Mouse (Mus musculus) heart, embryonic 13.5 days (tissue): ENCODE measurements around the gene Adamtsl4. TPM values are rescaled to one million over a fixed set of nuclear protein-coding genes. Genes with fewer than 3 reads are reported as not detected.

ENCODE experiments used
- ATAC-seq: fragments of 200-750 bp; cut with Nextera tagmentation; 2 replicates; pipeline ENCODE4 v1.8.0; 2017; ENCODE audit warnings: moderate TSS enrichment; ENCODE audit not compliant: insufficient number of reproducible peaks, low FRiP score, low TSS enrichment; ENCODE audit errors: extremely low read depth
- H3K27ac ChIP-seq: fragments of 300-500 bp; sonication (generic); replicated peaks from 2 replicates; pipeline ENCODE4 v1.5.1; 2015; ENCODE audit warnings: moderate library complexity, mild to moderate bottlenecking, inconsistent platforms
- H3K27me3 ChIP-seq: fragments of 300-500 bp; sonication (generic); replicated peaks from 2 replicates; pipeline ENCODE4 v1.6.1; 2015; ENCODE audit warnings: mild to moderate bottlenecking, inconsistent platforms
- H3K36me3 ChIP-seq: fragments of 300-500 bp; sonication (generic); 2 replicates; pipeline ENCODE4 v1.6.1; 2015; ENCODE audit warnings: mild to moderate bottlenecking, inconsistent platforms
- H3K4me1 ChIP-seq: fragments of 300-500 bp; sonication (generic); 2 replicates; pipeline ENCODE4 v1.6.1; 2015; ENCODE audit warnings: inconsistent platforms
- H3K4me2 ChIP-seq: fragments of 300-500 bp; sonication (generic); 2 replicates; pipeline ENCODE4 v1.6.1; 2015; ENCODE audit warnings: inconsistent platforms, mild to moderate bottlenecking, moderate library complexity
- H3K4me3 ChIP-seq: fragments of 300-500 bp; sonication (generic); 2 replicates; pipeline ENCODE4 v1.5.1; 2015; ENCODE audit warnings: moderate library complexity, mild to moderate bottlenecking, inconsistent platforms
- H3K9ac ChIP-seq: fragments of 300-500 bp; sonication (generic); 2 replicates; pipeline ENCODE4 v1.6.1; 2015; ENCODE audit warnings: inconsistent platforms, mild to moderate bottlenecking, moderate library complexity
- H3K9me3 ChIP-seq: fragments of 300-500 bp; sonication (generic); 2 replicates; pipeline ENCODE4 v1.6.1; 2016; ENCODE audit warnings: inconsistent platforms
- WGBS: fragments of 180-500 bp; shearing (Covaris S2); methylation state at CpG from one replicate; pipeline ENCODE4 v1.1.7; 2015; ENCODE audit warnings: mixed read lengths; 5-methylcytosine and 5-hydroxymethylcytosine counted together
- polyA plus RNA-seq: library from polyadenylated mRNA; unstranded; fragments of >200 nt; fragmentation: Nextera tagmentation; extraction: Ambion mirVana; gene quantifications from 2 replicates; pipeline ENCODE4 v1.2.1, GENCODE M21; 2015

Adamtsl4 gene
- polyA plus RNA-seq, 1 experiment from 2014 or later = 4.8 TPM

- Histone ChIP-seq H3K4me3 (peak overlapping the region; percentile 16; the same call in 1 of the 2 replicates), H3K36me3 (peaks cover 53% of the 10 kb centered on the region), H3K9me3 (no peaks in the 10 kb centered on the region), H3K4me1 (peaks cover 83% of the 10 kb centered on the region), H3K9ac (peak overlapping the region; percentile 77), H3K27ac (peak overlapping the region; percentile 97), H3K27me3 (no peaks in the 10 kb centered on the region), H3K4me2 (peak overlapping the region; percentile 56)
- ATAC-seq = no peak
- 22% methylated on average over 7 of the region's 7 CpGs for WGBS
Observed at GRCm38 (mm10) chr3:95668026-95668425, 19.7 kb downstream of the Adamtsl4 start.

- peak overlapping the region; percentile 56 for H3K4me2 ChIP-seq
- peak overlapping the region; percentile 16; the same call in 1 of the 2 replicates for H3K4me3 ChIP-seq
- WGBS = 29% methylated on average over 4 of the region's 4 CpGs
- no peak for ATAC-seq
- no peaks in the 10 kb centered on the region for H3K9me3 ChIP-seq
- H3K27ac ChIP-seq = peak overlapping the region; percentile 97
- H3K9ac ChIP-seq = peak overlapping the region; percentile 77
- H3K36me3 ChIP-seq = peaks cover 56% of the 10 kb centered on the region
- no peaks in the 10 kb centered on the region for H3K27me3 ChIP-seq
- H3K4me1 ChIP-seq = peaks cover 83% of the 10 kb centered on the region
Observed at GRCm38 (mm10) chr3:95667521-95667920, 20.2 kb downstream of the Adamtsl4 start.

GRCm38 (mm10) chr3:95666124-95666844 is 21.4 kb downstream of the Adamtsl4 start:
- H3K27me3 ChIP-seq = no peaks in the 10 kb centered on the region
- H3K4me1 ChIP-seq = peaks cover 82% of the 10 kb centered on the region
- 18% methylated on average over 6 of the region's 6 CpGs for WGBS
- peak overlapping the region; percentile 56 for H3K4me2 ChIP-seq
- H3K4me3 ChIP-seq = peak overlapping the region; percentile 10; the same call in 1 of the 2 replicates
- H3K9me3 ChIP-seq = no peaks in the 10 kb centered on the region
- H3K36me3 ChIP-seq = peaks cover 59% of the 10 kb centered on the region
- H3K9ac ChIP-seq = peak overlapping the region; percentile 77
- H3K27ac ChIP-seq = peak overlapping the region; percentile 97
- ATAC-seq = peak; percentile 58; the same call in 1 of the 2 replicates

- WGBS = 84% methylated on average over 4 of the region's 4 CpGs
- Histone ChIP-seq H3K9me3 (no peaks in the 10 kb centered on the region), H3K4me3 (no peak overlapping the region), H3K4me1 (peaks cover 89% of the 10 kb centered on the region), H3K27me3 (no peaks in the 10 kb centered on the region), H3K27ac (peak overlapping the region; percentile 97), H3K36me3 (peaks cover 63% of the 10 kb centered on the region), H3K4me2 (peak overlapping the region; percentile 56; the same call in 1 of the 2 replicates), H3K9ac (peak overlapping the region; percentile 26; the same call in 1 of the 2 replicates)
- ATAC-seq = no peak
Observed at GRCm38 (mm10) chr3:95664940-95665352, 22.8 kb downstream of the Adamtsl4 start.

- no peaks in the 10 kb centered on the region for H3K9me3 ChIP-seq
- no peak overlapping the region for H3K4me3 ChIP-seq
- WGBS = 72% methylated on average over 3 of the region's 3 CpGs
- H3K9ac ChIP-seq = peak overlapping the region; percentile 20
- no peak for ATAC-seq
- peaks cover 56% of the 10 kb centered on the region for H3K36me3 ChIP-seq
- H3K27me3 ChIP-seq = no peaks in the 10 kb centered on the region
- H3K27ac ChIP-seq = peak overlapping the region; percentile 97
- peaks cover 86% of the 10 kb centered on the region for H3K4me1 ChIP-seq
- H3K4me2 ChIP-seq = peak overlapping the region; percentile 89
Observed at GRCm38 (mm10) chr3:95663969-95664608, 23.6 kb downstream of the Adamtsl4 start.

GRCm38 (mm10) chr3:95663486-95663885 is 24.2 kb downstream of the Adamtsl4 start:
- WGBS = 77% methylated on average over 2 of the region's 2 CpGs
- peaks cover 56% of the 10 kb centered on the region for H3K36me3 ChIP-seq

GRCm38 (mm10) chr3:95662724-95663449 is 24.8 kb downstream of the Adamtsl4 start:
- H3K9ac ChIP-seq = peak overlapping the region; percentile 68
- no peaks in the 10 kb centered on the region for H3K9me3 ChIP-seq
- WGBS = 69% methylated on average over 7 of the region's 7 CpGs
- peak overlapping the region; percentile 89 for H3K4me2 ChIP-seq
- peak overlapping the region; percentile 97 for H3K27ac ChIP-seq
- H3K4me3 ChIP-seq = peak overlapping the region; percentile 80
- no peak for ATAC-seq
- peaks cover 78% of the 10 kb centered on the region for H3K4me1 ChIP-seq
- H3K27me3 ChIP-seq = no peaks in the 10 kb centered on the region
- peaks cover 56% of the 10 kb centered on the region for H3K36me3 ChIP-seq

More at GRCm38 (mm10) chr3:95663486-95663885, 24.2 kb downstream of the Adamtsl4 start:
- H3K27ac ChIP-seq = peak overlapping the region; percentile 97
- peaks cover 81% of the 10 kb centered on the region for H3K4me1 ChIP-seq
- peak overlapping the region; percentile 20 for H3K9ac ChIP-seq
- no peaks in the 10 kb centered on the region for H3K27me3 ChIP-seq
- no peaks in the 10 kb centered on the region for H3K9me3 ChIP-seq
- H3K4me2 ChIP-seq = peak overlapping the region; percentile 89
- H3K4me3 ChIP-seq = 0 out of 2 replicates have a peak overlapping the region, but pooled peaks have one; percentile 80
- no peak for ATAC-seq

- peak overlapping the region; percentile 80 for H3K4me3 ChIP-seq
- H3K27ac ChIP-seq = peak overlapping the region; percentile 97
- H3K27me3 ChIP-seq = no peaks in the 10 kb centered on the region
- H3K36me3 ChIP-seq = peaks cover 56% of the 10 kb centered on the region
- H3K4me2 ChIP-seq = peak overlapping the region; percentile 89
- H3K9ac ChIP-seq = peak overlapping the region; percentile 68
- ATAC-seq = no peak
- WGBS = 13% methylated on average over 7 of the region's 7 CpGs
- peaks cover 74% of the 10 kb centered on the region for H3K4me1 ChIP-seq
- no peaks in the 10 kb centered on the region for H3K9me3 ChIP-seq
Observed at GRCm38 (mm10) chr3:95661945-95662715, 25.6 kb downstream of the Adamtsl4 start.

GRCm38 (mm10) chr3:95660788-95661478 is 26.8 kb downstream of the Adamtsl4 start:
- Histone ChIP-seq H3K4me1 (peaks cover 62% of the 10 kb centered on the region), H3K9me3 (no peaks in the 10 kb centered on the region), H3K27me3 (no peaks in the 10 kb centered on the region), H3K36me3 (peaks cover 56% of the 10 kb centered on the region), H3K4me2 (peak overlapping the region; percentile 89), H3K27ac (peak overlapping the region; percentile 97), H3K4me3 (peak overlapping the region; percentile 80), H3K9ac (peak overlapping the region; percentile 98)
- WGBS = 13% methylated on average over 2 of the region's 2 CpGs
- ATAC-seq = no peak

- H3K9ac ChIP-seq = peak overlapping the region; percentile 98
- no peak for ATAC-seq
- peaks cover 49% of the 10 kb centered on the region for H3K36me3 ChIP-seq
- no peaks in the 10 kb centered on the region for H3K27me3 ChIP-seq
- peaks cover 52% of the 10 kb centered on the region for H3K4me1 ChIP-seq
- H3K4me3 ChIP-seq = peak overlapping the region; percentile 80
- WGBS = under 1% methylated on average over 8 of the region's 8 CpGs
- no peaks in the 10 kb centered on the region for H3K9me3 ChIP-seq
- H3K4me2 ChIP-seq = peak overlapping the region; percentile 89
- peak overlapping the region; percentile 97 for H3K27ac ChIP-seq
Observed at GRCm38 (mm10) chr3:95659948-95660347, 27.8 kb downstream of the Adamtsl4 start.
